8 mouse cellular contexts compared by ENCODE assay signal in genomic region chr4:150001221-150001860, GRCm38 (mm10). TPM values are rescaled to one million over a fixed set of nuclear protein-coding genes. Genes with fewer than 3 reads are reported as not detected.
DNase-seq lines count a peak whose midpoint lies in the region; ATAC-seq and TF ChIP-seq lines count a peak whose summit lies in the region.

No protein-coding gene starts in this region.

- no peaks in the 10 kb centered on the region for H3K27me3 ChIP-seq in heart, embryonic 12.5 days (replicated peaks)
- no peaks in the 10 kb centered on the region for H3K27me3 ChIP-seq in limb, embryonic 14.5 days (ENCODE audit: control insufficient read depth, insufficient read depth, low read length)
- no peaks in the 10 kb centered on the region for H3K27me3 ChIP-seq in thymus, adult 2 months (ENCODE audit: control insufficient read depth, insufficient read depth, low read length)

- no peak overlapping the region for H3K4me3 ChIP-seq in heart, embryonic 12.5 days
- H3K4me3 ChIP-seq in limb, embryonic 14.5 days (replicated peaks; ENCODE audit: low read length): no peak overlapping the region
- no peak overlapping the region for H3K4me3 ChIP-seq in thymus, adult 2 months (ENCODE audit: control insufficient read depth, insufficient read depth, low read length)

- no peak overlapping the region for H3K9ac ChIP-seq in heart, embryonic 12.5 days
- H3K9ac ChIP-seq in limb, embryonic 14.5 days (ENCODE audit: low read depth, low read length, severe bottlenecking): no peak overlapping the region

- peaks cover 7% of the 10 kb centered on the region; the same call in 1 of the 2 replicates for H3K36me3 ChIP-seq in heart, embryonic 12.5 days
- H3K36me3 ChIP-seq in limb, embryonic 14.5 days (ENCODE audit: control insufficient read depth, insufficient read depth, low read length): no peaks in the 10 kb centered on the region
- H3K36me3 ChIP-seq in thymus, adult 2 months (ENCODE audit: control insufficient read depth, insufficient read depth, low read length): no peaks in the 10 kb centered on the region; the same call in 1 of the 2 replicates

- H3K4me1 ChIP-seq in heart, embryonic 12.5 days (replicated peaks): peaks cover 49% of the 10 kb centered on the region
- peaks cover 14% of the 10 kb centered on the region for H3K4me1 ChIP-seq in limb, embryonic 14.5 days (ENCODE audit: control insufficient read depth, insufficient read depth, low read length)
- H3K4me1 ChIP-seq in thymus, adult 2 months (replicated peaks; ENCODE audit: control insufficient read depth, insufficient read depth, low read length): peaks cover 59% of the 10 kb centered on the region

- DNase-seq in lung, adult 18-20 months: peak; percentile 25 to 40
- no peak for DNase-seq in lung, postnatal 10 days
- no peak for DNase-seq in limb, embryonic 14.5 days (ENCODE audit: low spot score)
- peak; percentile 54 for DNase-seq in thymus, adult 2 months
- DNase-seq in left cerebral cortex, adult 11 months (ENCODE audit: low spot score): no peak
- no peak for DNase-seq in gastrocnemius, postnatal 10 days
- DNase-seq in right cerebral cortex, postnatal 4 days: no peak

- H3K9me3 ChIP-seq in heart, embryonic 12.5 days (replicated peaks): no peaks in the 10 kb centered on the region; the same call in 1 of the 2 replicates
- no peaks in the 10 kb centered on the region for H3K9me3 ChIP-seq in limb, embryonic 14.5 days (ENCODE audit: control insufficient read depth, low read length)

- no peak for TF ChIP-seq POLR2A in limb, embryonic 14.5 days (IDR thresholded peaks at IDR 0.05; ENCODE audit: borderline replicate concordance, extremely low read depth, insufficient read depth, insufficient read length)
- no peak for TF ChIP-seq POLR2A in thymus, adult 2 months (IDR thresholded peaks at IDR 0.05; ENCODE audit: control insufficient read depth, extremely low read depth, insufficient read depth, low read length, poor library complexity)

- peak overlapping the region; percentile 29; the same call in 1 of the 2 replicates for H3K27ac ChIP-seq in heart, embryonic 12.5 days (ENCODE audit: poor library complexity, severe bottlenecking)
- H3K27ac ChIP-seq in limb, embryonic 14.5 days (replicated peaks; ENCODE audit: low read depth, low read length): peak overlapping the region; percentile 8; the same call in 1 of the 2 replicates
- peak overlapping the region; percentile 56 for H3K27ac ChIP-seq in thymus, adult 2 months (ENCODE audit: control insufficient read depth, insufficient read depth, low read length)

- no peak overlapping the region for H3K4me2 ChIP-seq in heart, embryonic 12.5 days
- H3K4me2 ChIP-seq in limb, embryonic 14.5 days (replicated peaks; ENCODE audit: low read depth, low read length, severe bottlenecking): no peak overlapping the region

- no peak for ATAC-seq in heart, embryonic 12.5 days (ENCODE audit: insufficient number of reproducible peaks, low FRiP score)
- no peak for ATAC-seq in limb, embryonic 14.5 days (ENCODE audit: low FRiP score, low read depth)

- TF ChIP-seq CTCF in thymus, adult 2 months (IDR thresholded peaks at IDR 0.05; ENCODE audit: borderline replicate concordance, control insufficient read depth, extremely low read depth, insufficient read depth, low read length, poor library complexity): no peak

- WGBS in heart, embryonic 12.5 days: 53% methylated on average over 10 of the region's 10 CpGs
- WGBS in limb, embryonic 14.5 days: 43% methylated on average over 10 of the region's 10 CpGs
- WGBS in thymus, adult 2 months: 7% methylated on average over 10 of the region's 10 CpGs

RNA-seq across cellular contexts. Expression of gene H6pd, which starts 7.5 kb away (rescaled TPM):
- polyA plus RNA-seq in heart, embryonic 12.5 days (2016; fragmentation: Nextera tagmentation; extraction: Ambion mirVana): 11.4 and 12.7 TPM in 2 replicates
- polyA plus RNA-seq in limb, embryonic 14.5 days (2012; rRNA removed): 22.6 and 30.1 TPM in 2 replicates
- polyA plus RNA-seq in limb, embryonic 14.5 days (2014; fragmentation: Nextera tagmentation; extraction: Ambion mirVana): 13.3 and 15.7 TPM in 2 replicates
- 138 and 152 TPM in 2 replicates for polyA plus RNA-seq in thymus, adult 2 months (2012; rRNA removed)
- total RNA-seq in gastrocnemius, postnatal 10 days (2021): 10 to 100 TPM; 57.1 to 61.3 TPM

RNA-seq across cellular contexts. Expression of gene Spsb1, which starts 46.5 kb away (rescaled TPM):
- 5.4 and 5.7 TPM in 2 replicates for polyA plus RNA-seq in heart, embryonic 12.5 days (2016; fragmentation: Nextera tagmentation; extraction: Ambion mirVana)
- polyA plus RNA-seq in limb, embryonic 14.5 days (2012; rRNA removed): 19.4 and 21.9 TPM in 2 replicates
- polyA plus RNA-seq in limb, embryonic 14.5 days (2014; fragmentation: Nextera tagmentation; extraction: Ambion mirVana): 18.0 and 18.8 TPM in 2 replicates
- polyA plus RNA-seq in thymus, adult 2 months (2012; rRNA removed): 28.5 and 30.4 TPM in 2 replicates
- 10 to 100 TPM; 18.9 to 21.1 TPM for total RNA-seq in gastrocnemius, postnatal 10 days (2021)

Comparison
In these comparisons a context has a peak if more than half of its experiments do, and no peak if none do; other contexts are left out.
1. DNase-seq: peak in lung, adult 18-20 months (2 of 2) and thymus, adult 2 months (single experiment); none in lung, postnatal 10 days (single experiment), limb, embryonic 14.5 days (single experiment), left cerebral cortex, adult 11 months (single experiment), gastrocnemius, postnatal 10 days (single experiment) and right cerebral cortex, postnatal 4 days (single experiment).
2. Peak in every context shown above with its lines, with median percentiles within 50 percentile points of each other: H3K27ac ChIP-seq.